ENCODE assay signal across 8 mouse cellular contexts in genomic region chr13:84222682-84222992, GRCm38 (mm10). TPM values are rescaled to one million over a fixed set of nuclear protein-coding genes. Genes with fewer than 3 reads are reported as not detected.
DNase-seq lines count a peak whose midpoint lies in the region; ATAC-seq and TF ChIP-seq lines count a peak whose summit lies in the region.

No protein-coding gene starts in this region.

- peak overlapping the region; percentile 89 for H3K4me3 ChIP-seq in heart, embryonic 16.5 days (ENCODE audit: low read length)
- peak overlapping the region; percentile 88 for H3K4me3 ChIP-seq in G1E (ENCODE audit: low read depth, low read length)
- peak overlapping the region; percentile 69 for H3K4me3 ChIP-seq in forebrain, embryonic 15.5 days
- peak overlapping the region; percentile 79 for H3K4me3 ChIP-seq in liver, postnatal 0 days (ENCODE audit: low read depth, low read length)

- peaks cover 10% of the 10 kb centered on the region for H3K4me1 ChIP-seq in heart, embryonic 16.5 days (ENCODE audit: control insufficient read depth, insufficient read depth, low read length)
- H3K4me1 ChIP-seq in G1E (ENCODE audit: insufficient read depth, low read depth, low read length): peaks cover 15% of the 10 kb centered on the region
- peaks cover 37% of the 10 kb centered on the region for H3K4me1 ChIP-seq in forebrain, embryonic 15.5 days
- H3K4me1 ChIP-seq in liver, postnatal 0 days (ENCODE audit: insufficient read depth): peaks cover 13% of the 10 kb centered on the region; the same call in 1 of the 2 replicates

- H3K27ac ChIP-seq in heart, embryonic 16.5 days (ENCODE audit: low read length): peak overlapping the region; percentile 87
- peak overlapping the region; percentile 88 for H3K27ac ChIP-seq in forebrain, embryonic 15.5 days (replicated peaks)
- H3K27ac ChIP-seq in liver, postnatal 0 days (ENCODE audit: low read depth): peak overlapping the region; percentile 83

- H3K4me2 ChIP-seq in heart, embryonic 16.5 days (ENCODE audit: low read depth, low read length): peak overlapping the region; percentile 76
- H3K4me2 ChIP-seq in forebrain, embryonic 15.5 days (replicated peaks): peak overlapping the region; percentile 92
- H3K4me2 ChIP-seq in liver, postnatal 0 days (ENCODE audit: low read depth, low read length): peak overlapping the region; percentile 93

- DNase-seq in heart, adult 18-20 months: no peak
- no peak for DNase-seq in G1E (ENCODE audit: low spot score)
- DNase-seq in liver, postnatal 0 days: no peak
- DNase-seq in embryo, embryonic 10.5 days (ENCODE audit: low spot score): no peak
- DNase-seq in thymus, postnatal 14 days: no peak
- no peak for DNase-seq in cerebellum, adult 11-12 months

- 2% methylated on average over 10 of the region's 10 CpGs for WGBS in heart, embryonic 16.5 days
- 2% methylated on average over 10 of the region's 10 CpGs for WGBS in forebrain, embryonic 15.5 days
- WGBS in liver, postnatal 0 days (ENCODE audit: insufficient replicate concordance): 4% methylated on average over 10 of the region's 10 CpGs

- H3K36me3 ChIP-seq in heart, embryonic 16.5 days (ENCODE audit: control insufficient read depth, insufficient read depth): no peaks in the 10 kb centered on the region
- H3K36me3 ChIP-seq in G1E (replicated peaks): peaks cover 9% of the 10 kb centered on the region
- H3K36me3 ChIP-seq in forebrain, embryonic 15.5 days: no peaks in the 10 kb centered on the region
- H3K36me3 ChIP-seq in liver, postnatal 0 days (replicated peaks; ENCODE audit: insufficient read depth, low read length): no peaks in the 10 kb centered on the region

- ATAC-seq in heart, embryonic 16.5 days (replicated peaks; ENCODE audit: extremely low read depth, insufficient read depth, low FRiP score): no peak
- ATAC-seq in G1E (ENCODE audit: extremely low read depth, insufficient number of reproducible peaks, low FRiP score, poor library complexity, severe bottlenecking): no peak
- no peak for ATAC-seq in forebrain, embryonic 15.5 days (replicated peaks)
- no peak for ATAC-seq in liver, postnatal 0 days

- no peak for TF ChIP-seq EP300 in liver, postnatal 0 days (IDR thresholded peaks at IDR 0.05; ENCODE audit: low read depth)

- TF ChIP-seq CTCF in G1E (IDR thresholded peaks at IDR 0.05; ENCODE audit: low read depth, low read length): no peak
- no peak for TF ChIP-seq CTCF in liver, postnatal 0 days (IDR thresholded peaks at IDR 0.05; ENCODE audit: low read depth)

- H3K27me3 ChIP-seq in heart, embryonic 16.5 days (ENCODE audit: control insufficient read depth, insufficient read depth, low read length): no peaks in the 10 kb centered on the region
- H3K27me3 ChIP-seq in G1E (ENCODE audit: insufficient read depth, low read length): no peaks in the 10 kb centered on the region
- no peaks in the 10 kb centered on the region for H3K27me3 ChIP-seq in forebrain, embryonic 15.5 days
- H3K27me3 ChIP-seq in liver, postnatal 0 days (ENCODE audit: insufficient read depth, low read length): no peaks in the 10 kb centered on the region

- H3K9me3 ChIP-seq in heart, embryonic 16.5 days (replicated peaks; ENCODE audit: control insufficient read depth, low read length): no peaks in the 10 kb centered on the region
- no peaks in the 10 kb centered on the region for H3K9me3 ChIP-seq in G1E (replicated peaks)
- H3K9me3 ChIP-seq in forebrain, embryonic 15.5 days: no peaks in the 10 kb centered on the region
- no peaks in the 10 kb centered on the region for H3K9me3 ChIP-seq in liver, postnatal 0 days (ENCODE audit: low read length)

- peak overlapping the region; percentile 88 for H3K9ac ChIP-seq in heart, embryonic 16.5 days (ENCODE audit: low read length)
- H3K9ac ChIP-seq in forebrain, embryonic 15.5 days (replicated peaks): peak overlapping the region; percentile 73
- peak overlapping the region; percentile 84 for H3K9ac ChIP-seq in liver, postnatal 0 days (replicated peaks)

RNA-seq across cellular contexts. Expression of gene Tmem161b, which starts 0.5 kb away (rescaled TPM):
- 11.8 and 14.0 TPM in 2 replicates for polyA plus RNA-seq in heart, embryonic 16.5 days (2015; fragmentation: Nextera tagmentation; extraction: Ambion mirVana)
- 10 to 100 TPM; 17.1 to 17.7 TPM for total RNA-seq in heart, adult 18-20 months (2021)
- 21.1 and 21.3 TPM in 2 replicates for total RNA-seq in G1E (2014; fragmentation: Nextera tagmentation)
- total RNA-seq in G1E (2017): 17.8 and 18.2 TPM in 2 replicates
- 0.34 and 0.43 TPM in 2 replicates for polyA plus RNA-seq in G1E (2012)
- polyA plus RNA-seq in forebrain, embryonic 15.5 days (2015; fragmentation: Nextera tagmentation; extraction: Ambion mirVana): 24.4 and 25.5 TPM in 2 replicates
- polyA plus RNA-seq in liver, postnatal 0 days (2015; fragmentation: Nextera tagmentation; extraction: Ambion mirVana): 6.5 and 7.9 TPM in 2 replicates
